Mouse (Mus musculus): ENCODE data around the gene Col6a2. TPM values are rescaled to one million over a fixed set of nuclear protein-coding genes. Genes with fewer than 3 reads are reported as not detected.

Gene Col6a2
- polyA plus RNA-seq (2012; fragmentation: generic; extraction: Trizol), result 0.39 TPM
- long read RNA-seq, experiment 1, full-length matches to known transcripts, result 4 of 39 reads
- long read RNA-seq, experiment 1, partial matches to known transcripts, result 28 of 39 reads
- long read RNA-seq, experiment 1, other reads (novel, unspliced or antisense), result 7 of 39 reads
- long read RNA-seq, experiment 2, full-length matches to known transcripts, result 17 of 20 reads
- long read RNA-seq, experiment 2, partial matches to known transcripts, result 1 of 20 reads
- long read RNA-seq, experiment 2, other reads (novel, unspliced or antisense), result 2 of 20 reads

GRCm38 (mm10) chr10:76622928-76623680, at the start of gene Col6a2:
TSS of gene Col6a2 (minus strand) at chr10:76623630.
- Histone ChIP-seq H3K4me3 (ENCODE audit: insufficient read depth, poor library complexity, severe bottlenecking) (no peak within 1 kb of the TSS), H3K79me2 (ENCODE audit: control insufficient read depth, insufficient read depth) (no peaks in the 10 kb centered on the region), H3K27me3 (ENCODE audit: control insufficient read depth, insufficient read depth, insufficient read length) (peaks cover 5% of the 10 kb centered on the region), H3ac (ENCODE audit: control insufficient read depth, insufficient read length, low read depth) (no peak within 1 kb of the TSS), H3K36me3 (ENCODE audit: control insufficient read depth, insufficient read depth) (no peaks in the 10 kb centered on the region), H3K79me3 (ENCODE audit: low read depth) (no peaks in the 10 kb centered on the region)
- TF ChIP-seq USF1 (IDR thresholded peaks at IDR 0.05; ENCODE audit: low read depth) (no peak), MYOD1 (IDR thresholded peaks at IDR 0.05; ENCODE audit: control insufficient read depth, insufficient read length, low read depth) (no peak), CTCF (IDR thresholded peaks at IDR 0.05; ENCODE audit: control insufficient read depth, insufficient read depth, insufficient read length) (peak; percentile 75), CEBPB (IDR thresholded peaks at IDR 0.05; ENCODE audit: low read depth) (no peak)

GRCm38 (mm10) chr10:76671939-76672338, 48.5 kb upstream of the Col6a2 start:
- Histone ChIP-seq H3K4me3 (ENCODE audit: insufficient read depth, poor library complexity, severe bottlenecking) (no peak overlapping the region), H3K27me3 (ENCODE audit: control insufficient read depth, insufficient read depth, insufficient read length) (peaks cover 5% of the 10 kb centered on the region)
- no peak for TF ChIP-seq MYOD1 (IDR thresholded peaks at IDR 0.05; ENCODE audit: control insufficient read depth, insufficient read length, low read depth)
- no peak for TF ChIP-seq USF1 (IDR thresholded peaks at IDR 0.05; ENCODE audit: low read depth)
- TF ChIP-seq MAX (IDR thresholded peaks at IDR 0.05), result no peak
- no peak for TF ChIP-seq CEBPB (IDR thresholded peaks at IDR 0.05; ENCODE audit: low read depth)
- TF ChIP-seq MYOG (IDR thresholded peaks at IDR 0.05; ENCODE audit: control insufficient read depth, extremely low read depth, insufficient read length), result no peak
- no peak for TF ChIP-seq FOSL1 (IDR thresholded peaks at IDR 0.05; ENCODE audit: insufficient read depth, low read length, poor library complexity, severe bottlenecking)
- no peak for TF ChIP-seq CTCF (IDR thresholded peaks at IDR 0.05; ENCODE audit: control insufficient read depth, insufficient read depth, insufficient read length)

GRCm38 (mm10) chr10:76668947-76669284, 45.5 kb upstream of the Col6a2 start:
- no peaks in the 10 kb centered on the region for H3K36me3 ChIP-seq (ENCODE audit: control insufficient read depth, insufficient read depth)

More at GRCm38 (mm10) chr10:76671939-76672338, 48.5 kb upstream of the Col6a2 start:
- no peak overlapping the region for H3ac ChIP-seq (ENCODE audit: control insufficient read depth, insufficient read length, low read depth)
- no peaks in the 10 kb centered on the region for H3K79me3 ChIP-seq (ENCODE audit: low read depth)
- no peaks in the 10 kb centered on the region for H3K36me3 ChIP-seq (ENCODE audit: control insufficient read depth, insufficient read depth)
- no peaks in the 10 kb centered on the region for H3K79me2 ChIP-seq (ENCODE audit: control insufficient read depth, insufficient read depth)

GRCm38 (mm10) chr10:76668261-76668946, 45.0 kb upstream of the Col6a2 start:
- no peak overlapping the region for H3K4me3 ChIP-seq (ENCODE audit: insufficient read depth, poor library complexity, severe bottlenecking)
- H3K36me3 ChIP-seq (ENCODE audit: control insufficient read depth, insufficient read depth), result no peaks in the 10 kb centered on the region
- H3K27me3 ChIP-seq (ENCODE audit: control insufficient read depth, insufficient read depth, insufficient read length), result no peaks in the 10 kb centered on the region
- TF ChIP-seq MAX (IDR thresholded peaks at IDR 0.05) (no peak), MYOD1 (IDR thresholded peaks at IDR 0.05; ENCODE audit: control insufficient read depth, insufficient read length, low read depth) (no peak)
- no peaks in the 10 kb centered on the region for H3K79me3 ChIP-seq (ENCODE audit: low read depth)
- H3ac ChIP-seq (ENCODE audit: control insufficient read depth, insufficient read length, low read depth), result no peak overlapping the region
- no peaks in the 10 kb centered on the region for H3K79me2 ChIP-seq (ENCODE audit: control insufficient read depth, insufficient read depth)

More at GRCm38 (mm10) chr10:76668947-76669284, 45.5 kb upstream of the Col6a2 start:
- no peak overlapping the region for H3ac ChIP-seq (ENCODE audit: control insufficient read depth, insufficient read length, low read depth)
- no peaks in the 10 kb centered on the region for H3K79me2 ChIP-seq (ENCODE audit: control insufficient read depth, insufficient read depth)
- no peaks in the 10 kb centered on the region for H3K27me3 ChIP-seq (ENCODE audit: control insufficient read depth, insufficient read depth, insufficient read length)
- TF ChIP-seq USF1 (IDR thresholded peaks at IDR 0.05; ENCODE audit: low read depth) (no peak), CEBPB (IDR thresholded peaks at IDR 0.05; ENCODE audit: low read depth) (no peak), CTCF (IDR thresholded peaks at IDR 0.05; ENCODE audit: control insufficient read depth, insufficient read depth, insufficient read length) (no peak), FOSL1 (IDR thresholded peaks at IDR 0.05; ENCODE audit: insufficient read depth, low read length, poor library complexity, severe bottlenecking) (peak; percentile 33), MAX (IDR thresholded peaks at IDR 0.05) (peak; percentile 94), MYOG (IDR thresholded peaks at IDR 0.05; ENCODE audit: control insufficient read depth, extremely low read depth, insufficient read length) (no peak), MYOD1 (IDR thresholded peaks at IDR 0.05; ENCODE audit: control insufficient read depth, insufficient read length, low read depth) (peak; percentile 73)
- no peak overlapping the region for H3K4me3 ChIP-seq (ENCODE audit: insufficient read depth, poor library complexity, severe bottlenecking)
- H3K79me3 ChIP-seq (ENCODE audit: low read depth), result no peaks in the 10 kb centered on the region

GRCm38 (mm10) chr10:76667197-76667805, 43.9 kb upstream of the Col6a2 start:
- H3K27me3 ChIP-seq (ENCODE audit: control insufficient read depth, insufficient read depth, insufficient read length), result no peaks in the 10 kb centered on the region
- H3K79me3 ChIP-seq (ENCODE audit: low read depth), result no peaks in the 10 kb centered on the region
- no peaks in the 10 kb centered on the region for H3K79me2 ChIP-seq (ENCODE audit: control insufficient read depth, insufficient read depth)
- H3ac ChIP-seq (ENCODE audit: control insufficient read depth, insufficient read length, low read depth), result no peak overlapping the region
- TF ChIP-seq MYOD1 (IDR thresholded peaks at IDR 0.05; ENCODE audit: control insufficient read depth, insufficient read length, low read depth) (peak; percentile 7), USF1 (IDR thresholded peaks at IDR 0.05; ENCODE audit: low read depth) (no peak)
- H3K36me3 ChIP-seq (ENCODE audit: control insufficient read depth, insufficient read depth), result no peaks in the 10 kb centered on the region
- no peak overlapping the region for H3K4me3 ChIP-seq (ENCODE audit: insufficient read depth, poor library complexity, severe bottlenecking)

All from C2C12 (cell line).